Mouse (Mus musculus): ENCODE results near the gene Btbd8.

GRCm38 (mm10) chr5:107492471-107492870 is 54.7 kb downstream of the Btbd8 start:
- TF ChIP-seq POLR2A (IDR thresholded peaks at IDR 0.05; ENCODE audit: insufficient read length, low read depth) (no peak), USF1 (IDR thresholded peaks at IDR 0.05; ENCODE audit: low read depth) (no peak), MYOG (IDR thresholded peaks at IDR 0.05; ENCODE audit: control insufficient read depth in 1 of 3, insufficient read depth in 1 of 3, insufficient read length in 2 of 3, low read depth in 2 of 3) (no peak), TCF12 (IDR thresholded peaks at IDR 0.05; ENCODE audit: insufficient read depth, poor library complexity, severe bottlenecking) (no peak)
